Mouse (Mus musculus): Measurements from ENCODE around the gene Vmn1r188.
"Not testable (repeated sequence)": the region's sequence is repeated elsewhere in the genome, so short reads cannot be mapped to it uniquely, and the experiment has no call there.

The Vmn1r188 gene

DNA sequence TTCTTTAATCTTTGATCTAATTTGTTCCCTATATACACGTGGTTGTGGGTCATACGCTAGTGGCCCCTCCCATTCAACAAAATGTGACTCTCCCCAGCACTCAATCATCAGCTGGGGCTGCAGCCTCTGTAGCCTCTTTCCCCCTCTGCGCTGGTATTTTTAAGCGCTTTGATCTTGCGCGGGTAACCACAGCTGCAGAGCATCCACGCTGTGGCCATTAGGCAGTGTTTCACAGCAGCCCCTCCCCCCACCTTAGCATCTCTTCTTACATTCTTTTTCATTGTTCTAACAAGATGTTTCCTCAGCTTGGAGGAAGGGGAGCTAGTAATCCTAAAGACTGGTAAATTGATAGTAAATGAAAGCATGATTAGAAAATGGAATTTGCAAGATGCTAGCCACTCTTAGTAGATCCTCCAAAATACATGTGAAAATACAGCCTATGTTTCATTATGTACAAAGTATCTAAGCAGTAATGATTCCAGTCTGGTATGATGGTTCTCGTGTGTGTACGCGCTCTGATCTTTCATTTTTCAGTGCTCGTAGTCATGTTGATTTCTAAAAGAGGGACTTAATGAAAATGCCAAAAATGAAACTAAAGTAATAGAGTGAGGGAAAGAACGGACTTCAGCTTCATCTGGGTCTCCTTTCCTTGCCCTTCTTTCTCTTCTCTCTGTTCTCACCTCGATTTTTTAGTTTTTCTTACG lies 34.4 kb upstream of the Vmn1r188 start:
- no peak for DNase-seq (ENCODE audit: low spot score in 2 of 2)

DNA sequence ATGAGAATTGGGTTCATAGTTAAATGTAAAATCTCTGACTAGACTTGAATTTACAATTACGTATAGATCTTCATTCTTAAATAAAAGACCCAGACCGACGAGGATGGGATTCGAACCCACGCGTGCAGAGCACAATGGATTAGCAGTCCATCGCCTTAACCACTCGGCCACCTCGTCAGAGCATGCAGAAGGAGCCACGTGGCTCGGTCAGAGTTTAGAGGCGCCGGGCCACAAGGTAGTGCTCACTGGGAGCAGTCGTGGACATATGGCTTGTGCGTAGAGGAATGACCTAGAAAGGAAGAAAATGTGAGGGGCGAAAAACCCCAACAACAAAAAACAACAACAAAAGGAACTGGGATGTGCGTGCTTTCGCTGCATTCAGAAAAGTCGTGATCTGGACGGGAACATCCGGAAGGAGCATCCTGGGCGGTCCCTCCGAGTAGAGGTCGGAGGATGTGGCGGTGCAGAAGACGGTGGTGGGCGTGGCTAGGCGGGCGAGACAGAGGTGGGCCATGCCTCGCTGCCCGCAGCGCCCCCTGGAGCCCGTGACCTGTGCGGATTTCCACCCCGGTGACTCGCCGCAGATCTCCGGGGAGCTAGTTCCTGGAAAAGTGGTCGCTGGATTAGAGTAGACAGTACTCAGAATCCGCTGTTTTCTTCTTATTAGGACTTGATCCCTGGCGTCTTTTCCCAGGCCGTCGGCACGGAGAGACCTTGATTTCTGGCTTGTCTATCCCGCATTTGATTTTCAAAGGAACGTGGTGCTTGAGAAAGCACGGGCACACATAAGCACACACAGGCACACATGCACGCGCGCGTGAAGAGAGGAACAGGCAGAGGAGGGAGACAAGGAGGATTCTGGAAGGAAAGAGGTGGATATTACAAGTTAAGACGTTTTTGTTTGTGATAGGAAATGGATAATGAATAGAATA lies 33.4 kb upstream of the Vmn1r188 start:
- peak; percentile 82 for DNase-seq (ENCODE audit: low spot score in 2 of 2)

DNA sequence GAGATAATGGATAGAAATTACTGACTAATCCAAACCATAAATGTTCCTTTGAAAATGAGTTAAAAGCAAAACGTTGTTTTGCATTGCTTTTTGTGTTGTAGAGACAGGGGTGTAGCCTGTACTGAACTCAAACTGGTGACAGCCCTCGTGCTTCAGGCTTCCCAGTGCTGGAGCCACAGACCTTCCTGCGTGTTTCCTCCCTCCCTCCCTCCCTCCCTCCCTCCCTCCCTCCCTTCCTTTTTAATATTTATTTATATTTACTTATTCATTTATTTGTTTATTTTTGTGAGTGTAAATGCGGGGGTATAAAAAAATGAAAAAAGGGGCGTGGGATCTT lies 32.7 kb upstream of the Vmn1r188 start:
- DNase-seq (ENCODE audit: low spot score in 2 of 2), result no peak

DNA sequence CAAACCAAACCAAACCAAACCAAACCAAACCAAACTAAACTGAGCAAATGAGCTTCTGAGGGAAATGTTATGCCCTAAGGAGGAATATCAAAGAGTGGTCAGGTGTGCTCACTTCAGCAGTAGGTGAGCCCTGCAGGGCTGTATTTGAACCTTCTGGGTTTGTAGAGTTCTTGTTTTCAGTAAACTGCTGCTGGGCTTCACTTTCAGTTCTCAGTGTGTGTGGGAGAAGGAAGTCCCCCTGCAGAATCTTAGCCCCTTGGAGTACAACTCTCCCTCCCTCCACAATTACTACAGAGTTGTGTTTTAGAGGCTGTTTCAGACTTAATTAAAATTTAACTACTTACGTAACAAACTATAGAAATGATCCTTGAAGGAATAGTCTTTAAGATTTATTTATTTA lies 30.5 kb upstream of the Vmn1r188 start:
- no peak for DNase-seq (ENCODE audit: low spot score in 2 of 2)

DNA sequence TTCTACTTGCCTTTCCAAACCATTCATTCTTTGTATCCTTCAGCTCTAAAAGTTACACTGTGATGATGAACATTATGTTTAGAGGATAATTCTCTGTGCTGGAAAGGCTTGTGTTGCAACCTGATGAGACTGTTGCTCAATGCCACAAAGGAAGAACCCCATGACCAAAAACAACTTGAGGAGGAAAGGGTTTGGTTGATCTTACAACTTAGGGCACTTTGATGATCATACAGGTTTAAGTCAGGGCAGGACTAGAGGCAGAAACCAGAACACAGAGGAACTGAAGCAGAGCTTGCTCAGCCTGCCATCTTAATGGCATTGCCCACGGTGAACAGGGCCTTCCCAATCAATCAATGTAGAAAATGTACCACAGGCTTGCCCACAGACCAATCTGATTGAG lies 22.8 kb upstream of the Vmn1r188 start:
- DNase-seq (ENCODE audit: low spot score in 2 of 2), result no peak

DNA sequence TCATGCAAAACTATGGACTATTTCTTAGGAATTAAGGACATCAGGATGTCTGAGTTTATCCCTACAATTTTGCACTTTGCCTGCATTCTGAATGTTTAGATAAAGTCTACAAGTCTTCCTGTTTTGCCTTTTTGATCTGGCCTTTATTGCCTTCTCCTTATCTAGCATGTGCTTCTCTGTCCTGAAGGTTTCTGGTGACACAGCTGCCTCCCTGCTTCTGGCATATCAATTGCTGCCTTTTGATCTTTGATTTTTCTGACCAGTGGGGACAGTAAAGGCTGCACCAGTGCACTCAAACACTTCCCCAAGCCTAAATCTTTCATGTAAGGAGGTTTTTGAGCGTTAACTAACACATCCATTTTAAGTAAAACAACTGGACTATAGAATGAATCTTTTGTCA lies 20.8 kb upstream of the Vmn1r188 start:
- no peak for DNase-seq (ENCODE audit: low spot score in 2 of 2)

DNA sequence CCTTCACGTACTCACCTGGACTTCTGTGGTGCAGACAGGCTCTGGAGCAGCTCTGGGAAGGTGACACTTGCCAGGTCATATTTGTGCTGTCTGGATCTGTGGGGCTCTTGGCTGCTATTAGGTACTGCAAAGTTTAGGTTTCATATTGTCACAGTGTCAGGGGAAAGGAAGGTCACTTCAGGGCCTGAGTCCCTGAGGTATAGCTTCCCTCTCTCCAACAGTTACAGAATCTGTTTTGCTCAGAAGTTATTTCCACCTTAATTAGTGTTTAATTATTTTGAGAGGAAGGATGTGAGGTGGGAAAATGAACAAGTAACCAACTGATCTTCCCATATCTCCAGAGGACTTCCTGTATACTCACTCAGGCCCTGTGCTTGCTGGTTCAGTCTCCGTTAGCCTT lies 21.5 kb downstream of the Vmn1r188 start, which contains the start of gene Vmn1r189:
Gene Vmn1r189 (minus strand): TSS at position 101 of the 400 bp plus-strand sequence.
- DNase-seq (ENCODE audit: low spot score in 2 of 2), result not testable (repeated sequence)

DNA sequence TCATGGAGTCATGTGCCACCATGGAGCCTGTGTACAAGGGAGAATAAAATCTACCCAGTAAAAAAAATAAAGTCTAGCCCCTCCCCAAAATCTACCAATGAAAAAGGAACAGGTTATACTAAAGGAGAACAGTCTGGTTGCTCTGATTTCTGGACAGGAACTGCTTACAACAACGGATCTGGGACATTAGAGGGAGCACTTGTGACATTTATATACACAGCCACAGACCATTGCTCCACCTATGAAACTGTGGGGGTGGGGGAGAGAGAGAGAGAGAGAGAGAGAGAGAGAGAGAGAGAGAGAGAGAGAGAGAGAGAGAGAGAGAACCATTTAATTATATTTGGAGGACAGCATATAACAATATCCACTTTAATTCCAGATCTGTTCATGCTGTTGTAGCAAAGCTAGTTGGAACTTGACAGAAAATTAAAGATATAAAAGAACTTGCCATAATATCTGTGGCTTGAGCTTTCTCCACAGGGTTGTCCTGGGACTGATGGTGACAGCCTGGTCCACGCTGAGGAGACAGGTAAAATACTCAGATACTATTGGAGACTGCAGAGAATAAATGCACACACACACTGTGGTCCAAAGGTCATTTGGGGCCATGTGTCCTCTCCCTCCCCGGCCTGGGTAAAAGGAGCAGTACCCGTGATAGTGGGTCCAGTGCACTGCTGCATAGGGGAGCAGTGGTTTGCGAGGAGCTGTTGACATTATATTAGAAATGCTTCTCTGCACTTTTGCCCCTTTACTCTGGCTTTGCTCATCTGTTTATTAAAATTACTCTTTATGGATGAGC lies 52.5 kb downstream of the Vmn1r188 start:
- DNase-seq (ENCODE audit: low spot score in 2 of 2), result not testable (repeated sequence)
